Comparison of ENCODE assay signal across 23 mouse cellular contexts in genomic region chr3:130660619-130661018, GRCm38 (mm10). TPM values are rescaled to one million over a fixed set of nuclear protein-coding genes. Genes with fewer than 3 reads are reported as not detected.
DNase-seq lines count a peak whose midpoint lies in the region; ATAC-seq and TF ChIP-seq lines count a peak whose summit lies in the region.
"Had no signal": no experiment of that assay in that cellular context is flagged by ENCODE, and none has a peak within 500 bp of the region (broad histone marks: within the 10 kb centered on the region; RNA-seq: fewer than 3 reads in every experiment).

No protein-coding gene starts in this region.

- peak; percentile 18 for DNase-seq in layer of hippocampus, adult 11-12 months (ENCODE audit: low spot score)
- no peak for DNase-seq in layer of hippocampus, postnatal 25 days (ENCODE audit: extremely low spot score in 1 of 2, low spot score in 1 of 2)
- DNase-seq in liver, embryonic 14.5 days (ENCODE audit: low read depth in 3 of 3, low spot score in 3 of 3), result peak in 2 of 3 experiments; percentile 11 to 30
- DNase-seq in liver, result no peak
- peak; percentile 15 for DNase-seq in c-Kit-positive CD71-positive TER-119-positive erythroid progenitor cells, embryonic 14.5 days (ENCODE audit: low spot score)
- DNase-seq in adrenal gland, adult 2 months, result no peak
- no peak for DNase-seq in gastrocnemius, postnatal 14 days
- DNase-seq: adrenal gland, postnatal 14 days; cerebellum, adult 11-12 months; cerebellum, adult 9-10 months; cerebellum, postnatal 25 days; heart, adult 2 months had no signal

- TF ChIP-seq EP300 in liver, embryonic 14.5 days (IDR thresholded peaks at IDR 0.05; ENCODE audit: low read depth), result no peak

- no peaks in the 10 kb centered on the region for H3K4me1 ChIP-seq in liver, embryonic 14.5 days (replicated peaks; ENCODE audit: control insufficient read depth in 2 of 2, insufficient read depth in 2 of 2, low read length in 1 of 2)
- H3K4me1 ChIP-seq: embryonic facial prominence, embryonic 12.5 days; forebrain, embryonic 15.5 days; hindbrain, embryonic 15.5 days had no signal

- H3K4me3 ChIP-seq in liver, embryonic 14.5 days (ENCODE audit: insufficient read depth in 1 of 2, low read depth in 2 of 2, low read length in 2 of 2), result no peak overlapping the region
- H3K4me3 ChIP-seq: embryonic facial prominence, embryonic 12.5 days; forebrain, embryonic 15.5 days; heart, adult 2 months; heart, embryonic 12.5 days; hindbrain, embryonic 15.5 days had no signal

- no peaks in the 10 kb centered on the region for H3K27me3 ChIP-seq in liver, embryonic 14.5 days (ENCODE audit: control insufficient read depth, insufficient read depth, low read length)
- H3K27me3 ChIP-seq: embryonic facial prominence, embryonic 12.5 days; forebrain, embryonic 15.5 days; heart, embryonic 12.5 days; hindbrain, embryonic 15.5 days had no signal

- no peak overlapping the region for H3K4me2 ChIP-seq in liver, embryonic 14.5 days (ENCODE audit: low read depth)
- H3K4me2 ChIP-seq: embryonic facial prominence, embryonic 12.5 days; forebrain, embryonic 15.5 days; heart, embryonic 12.5 days; hindbrain, embryonic 15.5 days had no signal

- no peaks in the 10 kb centered on the region for H3K9me3 ChIP-seq in liver, embryonic 14.5 days (ENCODE audit: control insufficient read depth, low read length)
- H3K9me3 ChIP-seq: embryonic facial prominence, embryonic 12.5 days; forebrain, embryonic 15.5 days; heart, embryonic 12.5 days; hindbrain, embryonic 15.5 days had no signal

- no peak overlapping the region for H3K9ac ChIP-seq in liver, embryonic 14.5 days (replicated peaks)
- H3K9ac ChIP-seq: embryonic facial prominence, embryonic 12.5 days; forebrain, embryonic 15.5 days; heart, embryonic 12.5 days; hindbrain, embryonic 15.5 days had no signal

- no peaks in the 10 kb centered on the region for H3K36me3 ChIP-seq in liver, embryonic 14.5 days (replicated peaks; ENCODE audit: control insufficient read depth, insufficient read depth, low read depth)
- H3K36me3 ChIP-seq: embryonic facial prominence, embryonic 12.5 days; forebrain, embryonic 15.5 days; heart, embryonic 12.5 days; hindbrain, embryonic 15.5 days had no signal

- H3K27ac ChIP-seq in liver, embryonic 14.5 days, result no peak overlapping the region
- H3K27ac ChIP-seq: embryonic facial prominence, embryonic 12.5 days; forebrain, embryonic 15.5 days; heart, adult 2 months; hindbrain, embryonic 15.5 days had no signal

- 26% methylated on average over 6 of the region's 6 CpGs for WGBS in liver, embryonic 14.5 days (ENCODE audit: insufficient replicate concordance)

- no peak for ATAC-seq in liver, embryonic 14.5 days (ENCODE audit: insufficient read depth)
- ATAC-seq: forebrain, embryonic 15.5 days; intestine, embryonic 16.5 days had no signal

- intact Hi-C loops in gastrocnemius, postnatal 14 days (cut with DNase I; ENCODE audit: low total_unique reads), result no loop called here

- TF ChIP-seq CTCF in liver, embryonic 14.5 days (IDR thresholded peaks at IDR 0.05; ENCODE audit: low read depth), result no peak

RNA-seq across cellular contexts. Expression of gene Etnppl, which starts 43.4 kb away (rescaled TPM):
- 1 to 10 TPM; 3.4 to 4.0 TPM for total RNA-seq in layer of hippocampus, postnatal 25 days (2021)
- polyA plus RNA-seq in liver, embryonic 14.5 days (2012; rRNA removed), result 0.03 TPM in 1 of 2 replicates, not detected in the other
- polyA plus RNA-seq in liver, embryonic 14.5 days (2014; fragmentation: Nextera tagmentation; extraction: Ambion mirVana), result not detected in 2 replicates
- total RNA-seq in adrenal gland, adult 2 months (2021), result under 1 TPM; 0.21 to 0.72 TPM
- 0.07 TPM in 1 of 2 replicates, not detected in the other for polyA plus RNA-seq in adrenal gland, adult 2 months (2012; rRNA removed)
- total RNA-seq in gastrocnemius, postnatal 14 days (2021), result not detected
- total RNA-seq: heart, adult 2 months; heart, postnatal 25 days; MEL had no signal
- polyA plus RNA-seq: forebrain, embryonic 11.5 days; forebrain, embryonic 15.5 days; gonadal fat pad, adult 2 months; heart, adult 2 months; heart, embryonic 12.5 days; heart, embryonic 16.5 days; hindbrain, embryonic 11.5 days; hindbrain, embryonic 15.5 days had no signal

RNA-seq across cellular contexts. Expression of gene Ostc, which starts 48.6 kb away (rescaled TPM):
- 10 to 100 TPM; 69.0 to 69.1 TPM for total RNA-seq in layer of hippocampus, postnatal 25 days (2021)
- polyA plus RNA-seq in liver, embryonic 14.5 days (2012; rRNA removed), result 88.0 and 101 TPM in 2 replicates
- 211 and 228 TPM in 2 replicates for polyA plus RNA-seq in liver, embryonic 14.5 days (2014; fragmentation: Nextera tagmentation; extraction: Ambion mirVana)
- 100 to 1,000 TPM in 1 of 2 experiments, 10 to 100 TPM in 1; 85.9 to 121 TPM for total RNA-seq in adrenal gland, adult 2 months (2021)
- 12.9 and 13.3 TPM in 2 replicates for polyA plus RNA-seq in adrenal gland, adult 2 months (2012; rRNA removed)
- 10 to 100 TPM; 40.6 to 54.5 TPM for total RNA-seq in gastrocnemius, postnatal 14 days (2021)

Comparison
In these comparisons a context has a peak if more than half of its experiments do, and no peak if none do; other contexts are left out.
1. DNase-seq: peak in layer of hippocampus, adult 11-12 months (single experiment), liver, embryonic 14.5 days (2 of 3) and c-Kit-positive CD71-positive TER-119-positive erythroid progenitor cells, embryonic 14.5 days (single experiment); none in layer of hippocampus, postnatal 25 days (0 of 2), liver (single experiment), adrenal gland, adult 2 months (single experiment) and gastrocnemius, postnatal 14 days (single experiment).